Mouse (Mus musculus): ENCODE results near the gene Plekhg4. TPM values are rescaled to one million over a fixed set of nuclear protein-coding genes. Genes with fewer than 3 reads are reported as not detected.
A peak's percentile ranks its signal among the peaks of the same experiment; 100 is the strongest.

Plekhg4 gene
- polyA plus RNA-seq, 1 experiment from 2014 or later: 0.55 TPM

GRCm38 (mm10) chr8:105354549-105354948 lies 18.5 kb upstream of the Plekhg4 start:
- Histone ChIP-seq H3K27ac (no peak overlapping the region; the same call in 1 of the 2 replicates), H3K36me3 (peaks cover 12% of the 10 kb centered on the region), H3K27me3 (no peaks in the 10 kb centered on the region), H3K4me2 (no peak overlapping the region), H3K9me3 (no peaks in the 10 kb centered on the region), H3K4me1 (peaks cover 31% of the 10 kb centered on the region), H3K9ac (no peak overlapping the region), H3K4me3 (no peak overlapping the region)
- 62% methylated on average over 4 of the region's 4 CpGs for WGBS
- ATAC-seq (ENCODE audit: insufficient number of reproducible peaks, low FRiP score, low TSS enrichment, low read depth): no peak

DNA sequence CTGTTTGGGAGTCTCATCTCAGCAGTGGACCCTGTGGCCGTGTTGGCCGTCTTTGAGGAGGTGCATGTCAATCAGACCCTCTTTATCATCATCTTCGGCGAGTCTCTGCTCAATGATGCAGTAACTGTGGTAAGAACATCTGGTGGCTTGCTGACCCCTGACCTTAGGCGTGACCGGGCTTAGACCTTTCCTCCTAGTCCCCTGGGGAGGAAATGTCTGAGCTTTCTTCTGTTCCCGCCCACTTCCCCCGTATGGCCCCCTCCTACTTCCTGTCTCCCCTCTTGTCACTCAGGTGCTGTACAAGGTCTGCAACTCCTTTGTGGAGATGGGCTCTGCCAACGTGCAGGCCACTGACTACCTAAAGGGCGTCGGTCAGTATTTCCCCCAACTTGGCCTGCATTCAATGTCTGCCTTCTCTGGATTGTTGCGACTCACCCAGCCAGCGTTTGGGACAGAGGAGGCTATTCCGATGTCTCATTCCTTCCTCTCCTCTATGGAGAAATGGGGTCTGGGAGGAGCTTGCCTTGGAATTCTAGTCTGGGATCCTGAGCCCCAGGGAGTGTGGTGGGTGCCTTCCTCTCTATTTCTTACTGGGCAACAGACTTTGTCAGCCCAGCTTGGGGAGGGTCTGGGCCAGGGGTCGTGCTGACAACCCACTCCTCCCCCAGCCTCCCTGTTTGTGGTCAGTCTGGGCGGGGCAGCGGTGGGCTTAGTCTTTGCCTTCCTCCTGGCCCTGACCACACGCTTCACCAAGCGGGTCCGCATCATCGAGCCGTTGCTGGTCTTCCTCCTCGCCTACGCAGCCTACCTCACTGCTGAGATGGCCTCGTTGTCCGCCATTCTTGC lies 17.7 kb upstream of the Plekhg4 start:
- 63% methylated on average over 26 of the region's 26 CpGs for WGBS
- no peaks in the 10 kb centered on the region for H3K9me3 ChIP-seq
- H3K36me3 ChIP-seq: peaks cover 12% of the 10 kb centered on the region
- ATAC-seq (ENCODE audit: insufficient number of reproducible peaks, low FRiP score, low TSS enrichment, low read depth): no peak
- no peak overlapping the region for H3K9ac ChIP-seq
- no peak overlapping the region for H3K27ac ChIP-seq
- H3K4me3 ChIP-seq: no peak overlapping the region
- no peaks in the 10 kb centered on the region for H3K27me3 ChIP-seq
- H3K4me2 ChIP-seq: no peak overlapping the region
- H3K4me1 ChIP-seq: peaks cover 22% of the 10 kb centered on the region

GRCm38 (mm10) chr8:105356681-105357080 lies 16.4 kb upstream of the Plekhg4 start:
- Histone ChIP-seq H3K9me3 (no peaks in the 10 kb centered on the region), H3K27me3 (no peaks in the 10 kb centered on the region), H3K27ac (no peak overlapping the region), H3K4me1 (peaks cover 25% of the 10 kb centered on the region), H3K9ac (no peak overlapping the region), H3K4me3 (no peak overlapping the region), H3K36me3 (peaks cover 12% of the 10 kb centered on the region), H3K4me2 (no peak overlapping the region)
- no peak for ATAC-seq (ENCODE audit: insufficient number of reproducible peaks, low FRiP score, low TSS enrichment, low read depth)
- WGBS: 88% methylated on average over 14 of the region's 14 CpGs

GRCm38 (mm10) chr8:105359208-105359607 lies 13.9 kb upstream of the Plekhg4 start:
- peaks cover 12% of the 10 kb centered on the region for H3K36me3 ChIP-seq
- H3K4me1 ChIP-seq: peaks cover 31% of the 10 kb centered on the region
- no peaks in the 10 kb centered on the region for H3K9me3 ChIP-seq
- H3K27me3 ChIP-seq: no peaks in the 10 kb centered on the region
- no peak overlapping the region for H3K27ac ChIP-seq
- no peak for ATAC-seq (ENCODE audit: insufficient number of reproducible peaks, low FRiP score, low TSS enrichment, low read depth)
- H3K9ac ChIP-seq: no peak overlapping the region
- no peak overlapping the region for H3K4me2 ChIP-seq
- no peak overlapping the region for H3K4me3 ChIP-seq
- 72% methylated on average over 15 of the region's 15 CpGs for WGBS

DNA sequence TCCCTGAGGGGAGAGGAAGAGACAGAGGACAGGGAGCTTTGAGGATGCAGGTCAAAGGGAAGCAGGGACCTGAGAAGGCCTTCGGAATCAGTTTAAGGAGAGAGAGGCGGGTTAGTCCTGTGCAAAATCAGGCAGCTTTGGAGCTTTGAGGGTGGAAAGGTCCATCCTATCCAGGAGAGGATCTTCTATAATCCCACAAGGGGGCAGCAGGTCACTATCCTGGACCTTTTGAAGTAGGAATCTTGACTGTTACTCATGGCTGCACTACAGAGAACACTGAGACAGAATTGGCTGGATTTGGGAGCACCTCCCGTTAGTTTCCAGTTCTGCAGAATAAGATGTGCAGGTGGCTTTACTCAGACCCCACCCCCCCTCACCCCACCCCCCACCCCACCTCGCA lies 13.4 kb upstream of the Plekhg4 start:
- no peak for ATAC-seq (ENCODE audit: insufficient number of reproducible peaks, low FRiP score, low TSS enrichment, low read depth)
- H3K36me3 ChIP-seq: peaks cover 12% of the 10 kb centered on the region
- no peak overlapping the region for H3K4me3 ChIP-seq
- H3K9me3 ChIP-seq: no peaks in the 10 kb centered on the region
- H3K27me3 ChIP-seq: no peaks in the 10 kb centered on the region
- no peak overlapping the region for H3K4me2 ChIP-seq
- 50% methylated on average over 4 of the region's 4 CpGs for WGBS
- H3K9ac ChIP-seq: no peak overlapping the region
- peaks cover 27% of the 10 kb centered on the region for H3K4me1 ChIP-seq
- H3K27ac ChIP-seq: no peak overlapping the region

DNA sequence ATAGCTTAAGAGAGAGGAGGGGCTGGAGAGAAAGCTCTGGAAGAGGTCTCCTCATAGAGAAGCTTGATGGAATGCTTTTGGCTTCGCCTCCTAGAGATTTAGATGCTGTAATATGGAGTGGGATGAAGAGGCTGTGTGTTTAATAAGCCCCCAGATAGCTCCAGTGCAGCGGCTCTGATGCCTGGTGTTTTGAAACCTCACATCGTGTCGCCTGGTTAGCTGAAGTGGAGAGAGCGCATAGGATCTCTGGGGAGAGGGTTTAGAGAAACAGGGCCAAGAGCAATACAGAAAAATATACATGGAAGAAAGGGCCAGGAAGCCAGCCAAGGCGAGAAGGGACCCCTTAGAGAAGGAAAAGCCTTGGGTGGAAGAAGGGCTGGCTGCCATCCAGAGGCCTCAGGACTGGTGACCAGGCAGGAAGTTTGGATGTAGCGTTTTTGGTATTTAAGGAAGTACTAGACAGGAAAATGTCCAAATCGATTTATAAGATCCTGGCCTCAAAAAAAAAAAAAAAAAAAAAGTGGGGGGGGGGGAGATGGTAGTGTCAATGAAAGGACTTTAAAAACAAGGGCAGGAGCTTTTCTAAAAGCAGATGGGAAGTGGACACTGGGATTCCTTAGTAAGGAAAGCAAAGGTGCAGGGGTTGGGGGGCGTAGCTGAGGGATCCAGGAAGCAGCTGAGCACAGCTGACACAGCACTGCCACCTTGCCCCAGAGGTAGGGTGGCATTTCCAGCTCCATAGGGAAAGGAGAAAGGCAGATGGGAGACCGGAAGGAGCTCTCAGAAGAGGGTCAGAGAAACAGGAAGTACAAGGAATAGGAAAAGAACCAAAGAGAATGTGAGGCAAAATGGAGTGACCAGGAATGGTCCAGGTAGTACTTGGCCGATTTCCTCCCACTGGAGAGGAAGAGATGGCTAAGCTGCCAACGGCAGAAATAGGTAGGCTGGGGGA lies 11.0 kb upstream of the Plekhg4 start:
- Histone ChIP-seq H3K4me3 (no peak overlapping the region), H3K4me2 (no peak overlapping the region), H3K36me3 (peaks cover 7% of the 10 kb centered on the region), H3K27ac (peak overlapping the region; percentile 59), H3K27me3 (no peaks in the 10 kb centered on the region), H3K9ac (no peak overlapping the region), H3K9me3 (no peaks in the 10 kb centered on the region), H3K4me1 (peaks cover 19% of the 10 kb centered on the region)
- 52% methylated on average over 12 of the region's 12 CpGs for WGBS
- no peak for ATAC-seq (ENCODE audit: insufficient number of reproducible peaks, low FRiP score, low TSS enrichment, low read depth)

GRCm38 (mm10) chr8:105367107-105367506 lies 6.0 kb upstream of the Plekhg4 start:
- no peak for ATAC-seq (ENCODE audit: insufficient number of reproducible peaks, low FRiP score, low TSS enrichment, low read depth)
- Histone ChIP-seq H3K4me2 (no peak overlapping the region), H3K4me1 (peaks cover 6% of the 10 kb centered on the region; the same call in 1 of the 2 replicates), H3K36me3 (peaks cover 15% of the 10 kb centered on the region; the same call in 1 of the 2 replicates), H3K9me3 (no peaks in the 10 kb centered on the region), H3K27ac (no peak overlapping the region), H3K4me3 (no peak overlapping the region), H3K27me3 (no peaks in the 10 kb centered on the region), H3K9ac (no peak overlapping the region)
- 71% methylated on average over 2 of the region's 2 CpGs for WGBS

- ATAC-seq (ENCODE audit: insufficient number of reproducible peaks, low FRiP score, low TSS enrichment, low read depth): no peak
- H3K4me3 ChIP-seq: no peak overlapping the region
- 79% methylated on average over 9 of the region's 9 CpGs for WGBS
- H3K9me3 ChIP-seq: no peaks in the 10 kb centered on the region
- H3K4me1 ChIP-seq: peaks cover 3% of the 10 kb centered on the region
- H3K9ac ChIP-seq: no peak overlapping the region
- peaks cover 4% of the 10 kb centered on the region; the same call in 1 of the 2 replicates for H3K36me3 ChIP-seq
- H3K27ac ChIP-seq: no peak overlapping the region
- H3K27me3 ChIP-seq: no peaks in the 10 kb centered on the region
- no peak overlapping the region for H3K4me2 ChIP-seq
Observed at GRCm38 (mm10) chr8:105372473-105372872, 601 bp upstream of the Plekhg4 start.

DNA sequence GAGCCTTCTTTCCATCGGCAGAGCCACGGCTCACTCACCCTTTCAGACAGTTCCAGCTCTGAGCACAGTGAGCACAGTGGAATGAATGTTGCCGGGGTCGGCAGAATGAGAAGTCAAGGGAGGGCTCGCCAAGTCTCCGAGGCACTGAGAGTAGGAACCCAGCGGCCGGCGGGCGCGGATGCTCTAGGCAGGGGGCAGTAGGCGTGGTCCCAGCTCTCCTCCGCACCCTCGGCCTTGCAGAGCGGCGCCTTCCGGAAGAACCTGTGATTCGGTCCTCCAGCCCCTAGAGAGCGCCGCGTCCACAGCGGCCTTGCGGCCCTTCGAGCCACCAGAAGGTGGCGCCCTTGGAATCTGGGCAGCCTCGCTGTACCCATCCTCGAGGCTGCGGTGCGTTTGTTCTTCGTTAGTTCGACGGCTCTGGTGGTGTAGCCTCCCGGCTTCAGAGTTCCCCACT lies 1.5 kb downstream of the Plekhg4 start:
- H3K4me1 ChIP-seq: peaks cover 23% of the 10 kb centered on the region
- peak overlapping the region; percentile 17 for H3K4me3 ChIP-seq
- H3K36me3 ChIP-seq: no peaks in the 10 kb centered on the region
- ATAC-seq (ENCODE audit: insufficient number of reproducible peaks, low FRiP score, low TSS enrichment, low read depth): no peak
- H3K27me3 ChIP-seq: no peaks in the 10 kb centered on the region
- WGBS: 36% methylated on average over 33 of the region's 33 CpGs
- H3K9me3 ChIP-seq: no peaks in the 10 kb centered on the region
- H3K27ac ChIP-seq: no peak overlapping the region
- H3K9ac ChIP-seq: no peak overlapping the region
- peak overlapping the region; percentile 35 for H3K4me2 ChIP-seq

- no peak overlapping the region for H3K9ac ChIP-seq
- 24% methylated on average over 19 of the region's 19 CpGs for WGBS
Observed at GRCm38 (mm10) chr8:105378673-105379072, 5.6 kb downstream of the Plekhg4 start.

DNA sequence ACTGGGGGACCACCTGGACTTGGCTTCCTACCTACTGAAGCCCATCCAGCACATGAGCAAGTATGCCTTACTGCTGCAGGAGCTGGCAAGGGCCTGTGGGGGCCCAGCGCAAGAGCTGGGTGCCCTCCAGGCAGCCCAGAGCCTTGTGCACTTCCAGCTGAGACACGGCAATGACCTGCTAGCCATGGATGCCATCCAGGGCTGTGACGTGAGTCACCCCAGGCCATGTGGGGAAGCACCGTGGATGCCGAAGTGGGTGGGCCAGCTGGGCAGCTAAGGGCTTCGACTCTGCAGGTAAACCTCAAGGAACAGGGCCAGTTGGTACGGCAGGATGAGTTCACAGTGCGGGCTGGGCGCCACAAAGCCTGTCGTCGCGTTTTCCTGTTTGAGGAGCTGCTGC lies 7.2 kb downstream of the Plekhg4 start:
- WGBS: 73% methylated on average over 12 of the region's 12 CpGs
- Histone ChIP-seq H3K4me2 (no peak overlapping the region), H3K9ac (no peak overlapping the region)

More at GRCm38 (mm10) chr8:105378673-105379072, 5.6 kb downstream of the Plekhg4 start:
- no peaks in the 10 kb centered on the region for H3K9me3 ChIP-seq
- H3K27me3 ChIP-seq: no peaks in the 10 kb centered on the region
- no peak overlapping the region for H3K4me3 ChIP-seq
- peak overlapping the region; percentile 26 for H3K4me2 ChIP-seq
- 0 out of 2 replicates have a peak, but pooled peaks have one; percentile 60 for ATAC-seq (ENCODE audit: insufficient number of reproducible peaks, low FRiP score, low TSS enrichment, low read depth)
- peak overlapping the region; percentile 75 for H3K27ac ChIP-seq
- H3K4me1 ChIP-seq: peaks cover 33% of the 10 kb centered on the region
- no peaks in the 10 kb centered on the region for H3K36me3 ChIP-seq

More for the DNA sequence above, 7.2 kb downstream of the Plekhg4 start:
- no peaks in the 10 kb centered on the region for H3K36me3 ChIP-seq
- no peak overlapping the region for H3K27ac ChIP-seq
- no peak overlapping the region for H3K4me3 ChIP-seq
- H3K27me3 ChIP-seq: no peaks in the 10 kb centered on the region
- no peak for ATAC-seq (ENCODE audit: insufficient number of reproducible peaks, low FRiP score, low TSS enrichment, low read depth)
- H3K9me3 ChIP-seq: no peaks in the 10 kb centered on the region
- H3K4me1 ChIP-seq: peaks cover 36% of the 10 kb centered on the region

Data from limb, embryonic 15.5 days (tissue).